Mouse (Mus musculus): ENCODE results near the gene Ass1. TPM values are rescaled to one million over a fixed set of nuclear protein-coding genes. Genes with fewer than 3 reads are reported as not detected.
A peak's percentile ranks its signal among the peaks of the same experiment; 100 is the strongest.

Ass1 gene
- polyA plus RNA-seq, 1 experiment from 2014 or later, result 7.7 TPM

GRCm38 (mm10) chr2:31470683-31471385 is 827 bp downstream of the Ass1 start:
- peak; percentile 33; the same call in 1 of the 2 replicates for ATAC-seq (replicated peaks; ENCODE audit: insufficient number of reproducible peaks, insufficient read depth, low FRiP score, low read depth)
- no peaks in the 10 kb centered on the region for H3K36me3 ChIP-seq
- peak overlapping the region; percentile 46 for H3K9ac ChIP-seq
- no peaks in the 10 kb centered on the region for H3K9me3 ChIP-seq (replicated peaks)
- H3K4me3 ChIP-seq, result peak overlapping the region; percentile 54
- peaks cover 18% of the 10 kb centered on the region for H3K4me1 ChIP-seq (replicated peaks)
- 12% methylated on average over 19 of the region's 19 CpGs for WGBS
- peak overlapping the region; percentile 95 for H3K4me2 ChIP-seq
- no peak overlapping the region for H3K27ac ChIP-seq
- H3K27me3 ChIP-seq, result peaks cover 41% of the 10 kb centered on the region

GRCm38 (mm10) chr2:31471611-31472010 is 1.6 kb downstream of the Ass1 start:
- Histone ChIP-seq H3K27me3 (peaks cover 41% of the 10 kb centered on the region), H3K27ac (no peak overlapping the region), H3K4me3 (no peak overlapping the region), H3K9ac (no peak overlapping the region), H3K36me3 (no peaks in the 10 kb centered on the region), H3K9me3 (replicated peaks) (no peaks in the 10 kb centered on the region), H3K4me1 (replicated peaks) (peaks cover 21% of the 10 kb centered on the region), H3K4me2 (no peak overlapping the region)
- WGBS, result 51% methylated on average over 6 of the region's 6 CpGs
- ATAC-seq (replicated peaks; ENCODE audit: insufficient number of reproducible peaks, insufficient read depth, low FRiP score, low read depth), result no peak

GRCm38 (mm10) chr2:31472406-31473065 is 2.5 kb downstream of the Ass1 start:
- H3K36me3 ChIP-seq, result no peaks in the 10 kb centered on the region
- no peak for ATAC-seq (replicated peaks; ENCODE audit: insufficient number of reproducible peaks, insufficient read depth, low FRiP score, low read depth)
- no peak overlapping the region for H3K27ac ChIP-seq
- WGBS, result 40% methylated on average over 10 of the region's 10 CpGs
- H3K27me3 ChIP-seq, result peaks cover 41% of the 10 kb centered on the region
- no peak overlapping the region for H3K9ac ChIP-seq
- no peak overlapping the region for H3K4me3 ChIP-seq
- H3K4me2 ChIP-seq, result no peak overlapping the region
- no peaks in the 10 kb centered on the region for H3K9me3 ChIP-seq (replicated peaks)
- H3K4me1 ChIP-seq (replicated peaks), result peaks cover 21% of the 10 kb centered on the region

- Histone ChIP-seq H3K27ac (no peak overlapping the region), H3K36me3 (no peaks in the 10 kb centered on the region), H3K4me1 (replicated peaks) (peaks cover 21% of the 10 kb centered on the region), H3K9ac (no peak overlapping the region), H3K4me3 (no peak overlapping the region), H3K4me2 (no peak overlapping the region), H3K9me3 (replicated peaks) (no peaks in the 10 kb centered on the region), H3K27me3 (peaks cover 32% of the 10 kb centered on the region)
- WGBS, result 65% methylated on average over 4 of the region's 4 CpGs
- no peak for ATAC-seq (replicated peaks; ENCODE audit: insufficient number of reproducible peaks, insufficient read depth, low FRiP score, low read depth)
Measured at GRCm38 (mm10) chr2:31473941-31474340, 3.9 kb downstream of the Ass1 start.

- WGBS, result 74% methylated on average over 5 of the region's 5 CpGs
- Histone ChIP-seq H3K4me1 (replicated peaks) (peaks cover 18% of the 10 kb centered on the region), H3K9ac (no peak overlapping the region), H3K27me3 (peaks cover 25% of the 10 kb centered on the region), H3K4me3 (no peak overlapping the region), H3K4me2 (no peak overlapping the region), H3K9me3 (replicated peaks) (no peaks in the 10 kb centered on the region), H3K27ac (no peak overlapping the region), H3K36me3 (no peaks in the 10 kb centered on the region)
- ATAC-seq (replicated peaks; ENCODE audit: insufficient number of reproducible peaks, insufficient read depth, low FRiP score, low read depth), result no peak
Measured at GRCm38 (mm10) chr2:31474686-31475085, 4.7 kb downstream of the Ass1 start.

GRCm38 (mm10) chr2:31476107-31476820 is 6.3 kb downstream of the Ass1 start:
- Histone ChIP-seq H3K4me3 (no peak overlapping the region), H3K9me3 (replicated peaks) (no peaks in the 10 kb centered on the region), H3K27me3 (peaks cover 20% of the 10 kb centered on the region), H3K4me1 (replicated peaks) (0 out of 2 replicates have a peak, but pooled peaks cover 3% of the 10 kb centered on the region), H3K9ac (no peak overlapping the region), H3K27ac (no peak overlapping the region), H3K36me3 (no peaks in the 10 kb centered on the region), H3K4me2 (no peak overlapping the region)
- ATAC-seq (replicated peaks; ENCODE audit: insufficient number of reproducible peaks, insufficient read depth, low FRiP score, low read depth), result no peak
- WGBS, result 61% methylated on average over 10 of the region's 10 CpGs

- no peak overlapping the region for H3K9ac ChIP-seq
- ATAC-seq (replicated peaks; ENCODE audit: insufficient number of reproducible peaks, insufficient read depth, low FRiP score, low read depth), result no peak
- H3K4me3 ChIP-seq, result no peak overlapping the region
- no peak overlapping the region for H3K4me2 ChIP-seq
- 74% methylated on average over 12 of the region's 12 CpGs for WGBS
- 0 out of 2 replicates have a peak, but pooled peaks cover 3% of the 10 kb centered on the region for H3K4me1 ChIP-seq (replicated peaks)
- no peak overlapping the region for H3K27ac ChIP-seq
- H3K27me3 ChIP-seq, result peaks cover 21% of the 10 kb centered on the region
- H3K36me3 ChIP-seq, result no peaks in the 10 kb centered on the region
- H3K9me3 ChIP-seq (replicated peaks), result no peaks in the 10 kb centered on the region
Measured at GRCm38 (mm10) chr2:31477234-31478161, 7.5 kb downstream of the Ass1 start.

GRCm38 (mm10) chr2:31482914-31483575 is 13.0 kb downstream of the Ass1 start:
- no peaks in the 10 kb centered on the region for H3K36me3 ChIP-seq
- H3K27ac ChIP-seq, result no peak overlapping the region
- no peak overlapping the region for H3K4me3 ChIP-seq
- peak; percentile 80 for ATAC-seq (replicated peaks; ENCODE audit: insufficient number of reproducible peaks, insufficient read depth, low FRiP score, low read depth)
- no peaks in the 10 kb centered on the region for H3K4me1 ChIP-seq (replicated peaks)
- H3K9me3 ChIP-seq (replicated peaks), result no peaks in the 10 kb centered on the region
- WGBS, result 23% methylated on average over 8 of the region's 8 CpGs
- H3K4me2 ChIP-seq, result no peak overlapping the region
- H3K27me3 ChIP-seq, result peaks cover 42% of the 10 kb centered on the region
- no peak overlapping the region for H3K9ac ChIP-seq

- Histone ChIP-seq H3K27me3 (peaks cover 39% of the 10 kb centered on the region), H3K36me3 (no peaks in the 10 kb centered on the region), H3K4me3 (no peak overlapping the region), H3K9me3 (replicated peaks) (no peaks in the 10 kb centered on the region), H3K27ac (no peak overlapping the region), H3K9ac (no peak overlapping the region), H3K4me1 (replicated peaks) (no peaks in the 10 kb centered on the region), H3K4me2 (no peak overlapping the region)
- no peak for ATAC-seq (replicated peaks; ENCODE audit: insufficient number of reproducible peaks, insufficient read depth, low FRiP score, low read depth)
- WGBS, result 29% methylated on average over 5 of the region's 5 CpGs
Measured at GRCm38 (mm10) chr2:31484187-31484586, 14.2 kb downstream of the Ass1 start.

GRCm38 (mm10) chr2:31489166-31489565 is 19.2 kb downstream of the Ass1 start:
- Histone ChIP-seq H3K9me3 (replicated peaks) (no peaks in the 10 kb centered on the region), H3K27ac (no peak overlapping the region), H3K4me3 (no peak overlapping the region), H3K27me3 (peaks cover 16% of the 10 kb centered on the region), H3K9ac (no peak overlapping the region), H3K4me2 (no peak overlapping the region), H3K4me1 (replicated peaks) (no peaks in the 10 kb centered on the region), H3K36me3 (no peaks in the 10 kb centered on the region)
- 58% methylated on average over 12 of the region's 12 CpGs for WGBS
- no peak for ATAC-seq (replicated peaks; ENCODE audit: insufficient number of reproducible peaks, insufficient read depth, low FRiP score, low read depth)

All from heart, embryonic 15.5 days (tissue).